Mouse (Mus musculus): ENCODE measurements around the gene Jpt1. TPM values are rescaled to one million over a fixed set of nuclear protein-coding genes. Genes with fewer than 3 reads are reported as not detected.

The Jpt1 gene
- total RNA-seq (2023) = 100 to 1,000 TPM; 208 to 231 TPM

GRCm38 (mm10) chr11:115514238-115514663 is at the start of gene Jpt1:
TSS of gene Jpt1 (minus strand) at chr11:115514387.

GRCm38 (mm10) chr11:115536038-115536681 is 22.0 kb upstream of the Jpt1 start, which contains the start of gene Sumo2:
TSS of gene Sumo2 (minus strand) at chr11:115536276.

GRCm38 (mm10) chr11:115491356-115492083 is 22.7 kb downstream of the Jpt1 start, which contains the start of gene Nt5c:
TSS of gene Nt5c (minus strand) at chr11:115491862.

GRCm38 (mm10) chr11:115475025-115475757 is 39.0 kb downstream of the Jpt1 start, which contains the start of gene Armc7:
TSS of gene Armc7 (plus strand) at chr11:115475667.

GRCm38 (mm10) chr11:115462243-115462891 is 51.8 kb downstream of the Jpt1 start, which contains the start of gene Slc16a5:
TSS of gene Slc16a5 (plus strand) at chr11:115462474.

Other genes with a start within 250 kb of the Jpt1 start
- gene Grin2c, start 247.1 kb downstream of the Jpt1 start, total RNA-seq (2023) = not detected
- gene Fdxr, start 237.3 kb downstream of the Jpt1 start, total RNA-seq (2023) = 10 to 100 TPM; 22.5 to 25.4 TPM
- 1 to 10 TPM; 1.1 to 1.2 TPM for gene Fads6, start 216.7 kb downstream of the Jpt1 start, total RNA-seq (2023)
- gene Otop2, start 207.2 kb downstream of the Jpt1 start, total RNA-seq (2023) = not detected
- gene Ush1g, start 192.3 kb downstream of the Jpt1 start, total RNA-seq (2023) = not detected
- gene Otop3, start 179.7 kb downstream of the Jpt1 start, total RNA-seq (2023) = not detected
- 10 to 100 TPM; 47.2 to 49.2 TPM for gene Hid1, start 146.6 kb downstream of the Jpt1 start, total RNA-seq (2023)
- gene Cdr2l, start 132.5 kb downstream of the Jpt1 start, total RNA-seq (2023) = 1 to 10 TPM; 2.1 to 3.1 TPM
- gene Mrpl58, start 110.6 kb downstream of the Jpt1 start, total RNA-seq (2023) = 100 to 1,000 TPM; 120 to 151 TPM
- 100 to 1,000 TPM; 236 to 252 TPM for gene Atp5h, start 94.4 kb downstream of the Jpt1 start, total RNA-seq (2023)
- 10 to 100 TPM; 61.5 TPM for gene Kctd2, start 94.3 kb downstream of the Jpt1 start, total RNA-seq (2023)
- gene Trim80, start 73.8 kb downstream of the Jpt1 start, total RNA-seq (2023) = not detected
- gene Slc16a5, start 51.9 kb downstream of the Jpt1 start, total RNA-seq (2023) = 10 to 100 TPM; 23.8 to 32.4 TPM
- gene Armc7, start 38.7 kb downstream of the Jpt1 start, total RNA-seq (2023) = 10 to 100 TPM; 37.1 to 43.6 TPM
- 100 to 1,000 TPM; 134 to 141 TPM for gene Nt5c, start 22.5 kb downstream of the Jpt1 start, total RNA-seq (2023)
- 100 to 1,000 TPM; 247 to 268 TPM for gene Sumo2, start 21.9 kb upstream of the Jpt1 start, total RNA-seq (2023)
- gene Nup85, start 50.0 kb upstream of the Jpt1 start, total RNA-seq (2023) = 10 to 100 TPM; 71.9 to 80.3 TPM
- gene Mrps7, start 89.5 kb upstream of the Jpt1 start, total RNA-seq (2023) = 10 to 100 TPM; 26.0 to 29.7 TPM
- gene Gga3, start 89.7 kb upstream of the Jpt1 start, total RNA-seq (2023) = 100 to 1,000 TPM in 1 of 2 experiments, 10 to 100 TPM in 1; 85.1 to 112 TPM
- 10 to 100 TPM; 61.1 to 61.2 TPM for gene Mif4gd, start 98.6 kb upstream of the Jpt1 start, total RNA-seq (2023)
- gene Slc25a19, start 113.9 kb upstream of the Jpt1 start, total RNA-seq (2023) = 10 to 100 TPM; 44.3 to 53.9 TPM
- gene Grb2, start 194.2 kb upstream of the Jpt1 start, total RNA-seq (2023) = 100 to 1,000 TPM; 135 to 150 TPM